Mouse (Mus musculus): ENCODE measurements at regions not wholly inside any gene's neighbourhood (a gene's known extent, or its start where the extent isn't known, plus 50 kb on each side); places are given as distances from the start of the nearest gene placed in this dataset.
"Not testable (repeated sequence)": the region's sequence is repeated elsewhere in the genome, so short reads cannot be mapped to it uniquely, and the experiment has no call there.

DNA sequence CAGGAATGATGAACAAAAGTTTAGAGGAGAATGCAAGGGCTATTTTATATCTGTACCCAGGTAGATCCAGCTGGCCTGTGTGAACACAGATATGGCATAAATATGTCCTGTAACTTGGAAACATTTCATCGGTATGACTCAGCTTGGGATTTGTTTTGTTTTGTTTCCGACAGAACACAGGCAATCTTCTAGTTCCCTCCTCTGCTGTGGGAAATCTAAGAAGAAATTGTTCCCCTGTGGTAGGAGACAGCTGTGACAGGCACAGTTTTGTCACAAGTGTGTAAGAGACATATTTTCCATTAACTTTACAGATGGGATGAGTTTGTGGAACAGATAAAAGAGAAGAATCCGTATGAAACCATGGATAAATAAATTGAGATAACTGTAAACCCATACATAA is 687.0 kb downstream of the Tpm3-rs7 start:
- peak; percentile 20 for DNase-seq

DNA sequence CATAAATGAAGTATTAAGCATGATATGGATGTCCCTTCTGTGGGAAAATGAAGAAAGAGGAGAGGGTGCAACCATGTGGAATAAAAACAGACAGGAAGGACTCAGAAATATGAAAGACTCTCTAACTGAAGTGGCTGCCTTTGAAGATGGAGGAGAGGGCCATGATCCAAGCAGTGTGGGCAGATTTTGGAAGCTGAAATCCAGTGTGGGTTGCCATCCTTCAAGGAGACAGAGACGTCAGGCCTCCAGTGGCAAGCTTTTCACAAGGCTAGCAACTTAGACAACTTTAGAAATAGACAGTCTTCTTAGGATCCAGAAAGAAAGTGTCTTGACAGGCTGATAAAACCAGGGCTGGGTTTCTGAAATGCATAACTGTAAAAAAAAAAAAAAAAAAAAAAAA is 688.0 kb downstream of the Tpm3-rs7 start:
- DNase-seq, result peak; percentile 64

DNA sequence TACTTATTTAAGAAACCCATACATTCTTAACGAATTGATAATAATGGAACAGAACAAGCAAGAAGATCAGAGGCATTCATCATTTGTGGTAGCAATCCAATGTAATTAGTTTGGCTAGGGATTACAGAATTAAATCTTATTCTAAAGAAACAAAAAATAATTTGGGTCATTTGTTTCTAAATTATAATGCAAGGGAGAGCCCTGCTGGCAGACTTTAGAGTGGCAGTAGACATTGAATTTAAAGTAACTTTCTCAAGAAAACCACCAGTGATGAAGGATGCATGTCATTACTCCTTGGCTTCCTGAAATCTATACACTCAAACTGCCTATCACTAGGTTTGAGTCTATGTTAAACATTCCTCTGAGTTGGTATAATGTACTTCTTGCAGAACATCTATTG is 722.7 kb downstream of the Tpm3-rs7 start:
- no peak for DNase-seq

DNA sequence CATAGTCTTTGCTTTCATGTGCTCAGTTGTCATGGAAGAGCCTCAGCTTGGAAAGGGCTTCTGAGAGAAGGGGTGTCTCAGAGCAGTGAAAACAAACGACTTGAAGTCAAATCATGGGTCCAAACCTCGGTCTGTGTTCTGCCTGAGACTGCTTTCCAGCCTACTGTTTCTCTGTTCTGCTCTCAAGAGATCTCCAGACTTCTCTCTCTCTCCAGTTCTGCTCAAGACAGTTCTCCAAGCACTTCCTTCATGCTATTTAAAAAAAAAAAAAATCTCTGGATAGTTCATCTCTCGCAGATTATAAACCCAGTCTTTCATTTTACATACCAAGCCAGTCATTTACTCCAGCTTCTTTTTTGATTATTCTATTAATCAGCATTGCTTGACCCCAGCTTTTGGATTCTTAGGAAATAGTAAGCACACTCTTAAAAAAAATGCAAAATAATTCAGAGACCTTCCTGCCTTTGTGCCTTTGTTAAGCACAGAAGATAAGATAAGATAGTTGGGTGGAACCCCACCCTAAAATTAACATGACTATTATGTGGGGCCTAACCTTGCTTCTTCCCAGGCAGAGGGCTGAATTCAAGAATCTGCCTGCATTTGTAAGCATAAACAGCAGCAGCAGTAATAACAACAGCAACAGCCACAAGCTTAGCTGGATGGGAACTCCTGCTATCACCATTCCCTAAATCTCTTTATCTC is 724.4 kb downstream of the Tpm3-rs7 start:
- DNase-seq, result no peak

DNA sequence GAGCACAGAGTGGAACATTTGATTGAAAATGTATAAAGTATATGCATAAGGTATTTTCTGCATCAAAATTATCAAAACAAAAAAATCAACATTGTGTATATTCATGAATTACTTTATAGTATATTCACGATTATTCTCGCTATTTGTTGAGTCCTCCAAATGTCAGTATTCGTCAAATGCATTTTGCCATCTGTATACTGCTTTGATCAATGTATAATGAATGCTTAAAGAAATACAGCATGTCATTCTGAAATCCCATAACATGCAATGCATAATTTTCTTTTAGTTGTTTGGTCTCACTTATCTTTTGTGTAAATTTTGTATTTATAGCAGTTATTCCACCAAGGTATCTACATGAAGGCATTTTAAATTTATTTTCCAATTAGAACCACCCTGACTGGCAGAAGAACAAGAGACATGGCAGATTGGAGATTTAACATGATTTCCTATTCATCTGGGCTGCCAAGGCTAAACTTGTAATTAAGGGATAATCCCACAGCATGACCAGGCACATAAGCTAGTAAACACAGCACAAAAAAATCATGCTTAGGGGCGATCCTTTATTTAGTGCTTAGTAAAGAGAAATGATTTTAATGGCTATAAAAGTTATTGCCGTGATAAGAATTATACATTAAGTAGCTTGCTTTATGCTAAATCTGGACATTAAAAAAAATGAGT is 739.3 kb downstream of the Tpm3-rs7 start:
- no peak for DNase-seq

DNA sequence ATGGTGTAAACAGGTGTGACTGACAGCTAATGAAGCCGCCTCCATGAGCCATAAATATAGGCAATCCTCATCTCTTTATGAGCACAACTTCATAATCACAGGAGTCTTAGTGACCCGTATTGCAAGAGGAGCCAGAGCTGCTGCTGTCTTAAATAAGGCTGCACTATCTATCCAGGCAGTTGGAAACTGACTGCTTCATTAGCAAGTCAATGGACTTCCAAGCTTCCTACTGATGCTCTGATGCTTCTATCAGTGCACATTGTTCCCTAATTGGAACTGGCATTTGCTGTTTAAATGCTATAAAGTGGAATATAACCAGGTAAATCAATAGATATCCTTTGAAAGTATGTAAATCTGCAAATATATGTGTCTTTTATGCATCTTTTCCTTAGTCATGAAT is 746.9 kb downstream of the Tpm3-rs7 start:
- no peak for DNase-seq

DNA sequence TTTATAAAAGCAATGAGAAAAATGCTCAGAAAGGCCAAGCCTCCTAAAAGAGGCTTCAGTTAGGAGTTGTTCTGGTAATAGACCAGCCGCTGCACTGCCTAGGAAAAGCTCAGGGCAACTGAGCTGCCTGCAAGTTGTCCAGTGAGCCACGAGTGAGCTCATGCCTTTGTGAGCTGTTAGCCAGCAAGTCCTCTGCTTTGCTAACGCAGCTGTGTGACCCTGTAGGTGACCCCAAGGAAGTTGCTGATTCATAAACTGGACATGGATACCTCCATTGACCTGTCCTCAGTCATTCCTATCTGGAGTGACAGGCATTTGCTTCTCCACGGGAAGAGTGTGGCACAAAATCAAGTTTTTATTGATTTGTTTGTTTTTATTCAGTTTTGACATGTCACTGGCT is 748.2 kb downstream of the Tpm3-rs7 start:
- no peak for DNase-seq

DNA sequence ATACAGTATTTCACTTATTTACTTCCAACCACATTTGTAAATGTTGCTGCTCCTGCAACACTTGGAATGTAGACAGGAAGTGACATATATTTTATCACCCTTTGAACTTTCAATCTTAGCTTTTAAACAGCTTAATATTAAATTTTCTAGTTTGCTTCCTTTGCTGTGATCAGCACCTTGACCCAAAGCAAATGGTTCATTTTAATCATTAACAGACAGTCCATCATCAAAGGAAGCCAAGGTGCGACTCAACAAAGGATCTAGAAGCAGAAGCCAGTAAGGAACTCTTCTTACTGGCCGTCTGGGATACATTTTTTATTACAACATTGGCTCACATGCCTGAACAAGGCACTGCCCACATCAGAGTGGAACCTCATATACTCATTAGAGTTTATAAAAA is 758.8 kb downstream of the Tpm3-rs7 start:
- no peak for DNase-seq

DNA sequence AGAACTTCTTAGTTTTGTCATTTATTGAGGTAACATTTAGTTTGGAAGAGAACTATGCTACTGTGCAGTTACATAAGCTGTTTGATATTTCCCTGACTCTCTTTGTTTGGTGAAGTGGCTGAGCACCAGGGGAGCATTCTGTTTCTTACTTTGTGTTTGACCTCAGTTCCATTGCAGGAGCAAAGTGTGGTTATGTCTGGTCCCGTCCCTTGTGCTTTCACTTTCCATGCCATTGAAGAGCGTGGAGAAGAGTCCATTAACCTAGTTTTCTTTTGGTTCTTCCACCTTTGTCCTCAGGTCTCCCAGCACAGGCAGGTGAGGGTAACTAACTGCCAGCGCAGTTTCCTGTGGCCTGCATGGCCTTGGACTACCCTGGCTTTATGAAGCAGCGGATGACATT is 759.6 kb downstream of the Tpm3-rs7 start:
- DNase-seq, result no peak

DNA sequence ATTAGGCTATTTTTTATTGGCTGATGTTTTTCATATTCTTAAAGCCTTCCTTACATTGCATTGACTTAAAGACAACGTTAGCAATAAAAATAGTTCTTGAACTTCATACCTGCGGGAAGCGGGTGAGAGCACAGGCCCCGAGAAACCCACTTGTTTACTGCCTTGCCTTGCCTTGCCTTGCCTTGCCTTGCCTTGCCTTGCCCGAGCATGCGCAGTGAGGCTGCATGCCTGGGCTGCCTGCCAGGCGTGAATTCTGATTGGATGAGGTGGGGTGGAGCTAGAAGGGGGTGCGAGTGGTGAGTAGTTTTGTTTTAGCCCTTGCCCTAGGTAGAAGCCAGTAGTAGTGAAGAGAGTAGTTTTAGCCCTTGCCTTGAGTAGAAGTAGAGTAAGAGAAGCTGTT is 792.4 kb downstream of the Tpm3-rs7 start:
- no peak for DNase-seq

DNA sequence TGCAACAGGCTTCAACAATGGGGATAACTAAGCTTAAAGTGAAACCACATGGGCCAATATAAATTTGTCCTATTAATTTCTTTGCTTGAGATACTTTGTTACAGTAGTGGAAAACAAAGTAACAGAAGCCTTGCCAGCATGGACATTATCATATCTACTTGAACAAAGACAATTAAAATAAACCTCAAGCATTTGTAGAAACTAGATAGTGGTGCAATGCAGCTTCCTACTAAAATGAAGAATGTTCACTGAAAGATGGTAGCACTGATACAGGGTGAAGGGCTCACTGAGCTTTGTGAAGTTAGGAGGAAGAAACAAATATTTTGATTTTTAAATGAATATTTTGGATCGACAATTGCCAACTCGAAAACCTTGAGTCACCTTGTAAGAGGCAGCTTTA is 814.1 kb downstream of the Tpm3-rs7 start:
- no peak for DNase-seq

DNA sequence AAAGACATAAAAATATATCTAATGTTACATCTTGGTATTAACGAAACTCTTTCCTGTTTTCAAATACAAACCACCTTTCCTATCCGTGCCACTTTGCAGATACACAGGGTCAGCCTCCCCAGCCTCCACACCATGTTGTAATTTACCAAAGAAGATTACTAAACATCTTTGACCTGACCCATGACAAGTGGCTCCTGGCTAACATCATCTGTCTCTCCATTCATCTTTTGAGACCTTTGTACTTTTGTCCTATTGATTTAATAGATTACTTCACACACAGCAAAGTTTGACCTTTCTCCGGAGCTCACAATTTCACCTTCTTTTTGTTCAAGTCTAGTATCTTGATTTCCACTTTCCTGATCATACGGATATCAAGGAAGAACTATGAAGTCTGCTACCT is 851.6 kb downstream of the Tpm3-rs7 start:
- DNase-seq, result no peak

DNA sequence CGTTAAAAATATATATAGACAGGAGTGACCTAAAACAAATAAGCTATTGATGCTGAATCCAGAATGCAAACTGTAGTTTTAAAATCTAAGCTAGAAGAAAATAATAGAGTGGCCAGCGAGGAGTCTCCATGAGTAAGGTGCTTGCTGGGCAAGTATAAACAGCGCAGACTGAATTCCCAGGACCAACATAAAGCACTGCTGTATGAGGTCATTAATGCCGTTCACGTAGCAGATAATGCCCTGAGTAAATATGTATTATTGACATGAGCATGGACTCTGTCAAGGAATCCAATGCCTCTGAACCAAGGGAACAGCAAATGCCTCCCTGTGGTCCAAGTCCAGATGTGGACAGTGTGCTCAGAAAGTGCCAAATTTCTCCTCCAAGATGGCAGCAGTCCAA is 876.4 kb upstream of the Gpc5 start:
- DNase-seq, result no peak

DNA sequence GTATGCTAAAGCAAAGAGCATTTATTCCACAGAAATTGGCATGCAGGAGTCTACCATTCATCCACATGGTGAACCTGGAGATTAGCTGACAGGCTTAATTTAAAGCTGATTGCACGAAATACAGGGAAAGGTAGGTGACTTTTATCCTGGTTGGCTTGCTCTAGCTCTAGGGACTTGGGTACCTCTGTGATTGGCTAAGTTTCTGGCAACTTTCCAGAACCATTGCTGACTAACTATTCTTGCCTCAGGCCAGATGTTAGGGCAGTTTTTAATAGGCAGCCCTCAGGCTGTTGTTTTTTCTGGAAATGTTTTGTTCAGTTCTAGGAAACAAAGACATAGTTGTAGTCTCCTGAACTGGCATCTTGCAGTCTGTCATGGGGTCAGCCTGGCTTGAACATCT is 871.1 kb upstream of the Gpc5 start:
- no peak for DNase-seq

DNA sequence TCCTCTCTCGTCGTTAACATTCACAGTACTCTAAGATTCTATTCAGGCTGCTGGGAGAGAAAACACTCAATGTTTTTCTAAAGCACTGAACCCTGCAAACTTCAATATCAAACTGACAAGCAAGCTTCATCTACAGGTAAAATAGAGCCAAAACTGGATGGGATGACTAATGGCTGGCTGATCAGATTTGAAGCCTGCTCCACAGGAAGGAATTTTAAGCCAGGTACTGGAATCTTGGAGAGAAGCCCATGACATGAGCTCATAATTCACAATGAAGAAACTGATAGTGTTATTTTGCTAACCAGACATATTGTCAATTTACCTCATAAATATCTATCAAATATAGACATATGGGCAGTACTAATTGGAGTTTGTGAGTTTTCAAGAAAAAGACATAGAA is 861.3 kb upstream of the Gpc5 start:
- no peak for DNase-seq

DNA sequence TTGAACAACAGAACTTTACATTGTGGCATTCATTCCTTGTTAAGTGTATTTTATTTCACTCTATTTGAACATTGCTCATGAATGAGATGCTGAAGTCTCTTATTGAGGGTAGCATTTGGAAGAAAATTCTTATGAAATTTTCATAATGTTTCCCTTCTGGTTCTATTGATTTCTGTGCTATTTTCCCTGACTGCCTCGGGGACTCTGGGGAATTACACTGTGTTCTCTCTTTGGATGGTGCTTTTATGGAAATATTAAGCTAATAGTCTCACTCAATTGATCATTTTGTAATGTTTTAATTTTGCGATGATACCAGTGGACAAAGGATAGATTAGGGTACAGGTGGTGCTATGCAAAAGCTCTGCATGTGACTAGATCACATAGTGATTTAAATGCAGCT is 837.0 kb upstream of the Gpc5 start:
- DNase-seq, result no peak

DNA sequence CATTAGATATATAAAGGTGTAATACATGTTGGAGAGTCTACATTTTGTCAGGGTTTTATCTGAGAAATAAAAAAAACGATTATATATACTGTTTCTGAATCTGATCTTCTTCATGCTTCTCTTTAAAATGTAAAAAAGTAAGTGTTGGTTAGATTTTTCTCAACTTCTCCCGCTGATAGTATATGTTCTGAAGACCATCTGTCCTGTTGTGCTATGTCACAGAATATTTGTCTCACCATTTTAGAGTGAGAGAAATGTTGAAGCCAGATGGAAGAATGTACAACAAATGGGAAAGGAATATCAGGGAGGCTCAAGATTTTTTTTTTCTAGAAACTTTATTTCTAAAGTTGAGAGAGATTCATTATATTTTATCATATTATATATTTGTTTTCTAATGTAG is 830.4 kb upstream of the Gpc5 start:
- DNase-seq, result no peak

DNA sequence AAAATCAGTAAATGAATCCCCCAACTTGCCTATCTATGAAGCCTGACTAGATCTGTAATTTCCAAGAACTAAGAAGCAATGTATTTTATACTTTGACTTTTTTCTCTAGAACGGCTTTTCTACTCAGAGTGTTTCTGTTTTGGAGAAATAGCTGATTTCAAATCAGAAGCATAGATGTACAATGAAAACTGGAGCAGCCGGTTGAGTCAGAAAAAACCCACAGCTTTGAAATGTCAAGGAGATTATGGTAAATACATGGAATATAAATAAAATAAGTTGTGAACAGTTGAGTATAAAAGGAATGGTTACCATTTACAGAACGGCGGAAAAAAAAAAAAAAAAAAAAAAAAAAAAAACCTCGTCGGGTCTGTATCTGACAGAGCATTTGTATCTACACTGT is 791.4 kb upstream of the Gpc5 start:
- no peak for DNase-seq

DNA sequence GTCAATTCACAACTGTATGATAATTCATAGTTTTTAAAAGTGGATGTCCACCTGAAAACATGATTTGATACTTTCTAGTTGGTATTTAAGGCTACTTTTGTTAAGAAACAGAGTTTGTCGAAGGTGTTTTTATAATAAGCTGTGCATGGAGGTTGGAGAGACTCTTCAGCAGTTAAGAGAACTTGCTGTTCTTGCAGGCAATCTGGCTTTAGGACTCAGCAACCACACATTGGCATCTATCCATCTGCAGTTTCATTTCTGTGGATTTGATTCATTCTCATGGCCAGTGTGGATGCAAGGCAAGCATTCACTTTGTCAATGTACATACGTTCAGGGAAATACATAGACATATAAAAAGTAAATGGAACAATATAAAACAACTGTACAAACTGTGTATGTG is 784.5 kb upstream of the Gpc5 start:
- peak; percentile 38 for DNase-seq

DNA sequence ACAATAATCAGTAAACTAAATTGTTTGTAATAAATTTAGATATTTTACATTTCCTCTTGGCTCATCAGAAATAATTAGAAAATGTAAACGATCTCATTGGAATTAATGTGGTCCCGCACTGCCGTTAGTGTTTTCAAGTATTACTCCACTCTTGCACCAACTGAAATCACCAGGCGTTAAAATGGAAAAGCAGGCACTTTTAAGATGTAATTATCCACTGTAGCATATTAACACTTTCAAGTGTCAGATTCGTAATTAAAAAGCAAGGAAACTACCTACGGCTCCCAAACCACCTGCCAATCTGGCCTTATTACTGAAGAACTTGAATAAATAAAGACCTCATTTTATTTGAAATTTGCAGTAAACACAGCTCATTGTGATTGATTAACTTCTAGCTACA is 759.4 kb upstream of the Gpc5 start:
- DNase-seq, result no peak

DNA sequence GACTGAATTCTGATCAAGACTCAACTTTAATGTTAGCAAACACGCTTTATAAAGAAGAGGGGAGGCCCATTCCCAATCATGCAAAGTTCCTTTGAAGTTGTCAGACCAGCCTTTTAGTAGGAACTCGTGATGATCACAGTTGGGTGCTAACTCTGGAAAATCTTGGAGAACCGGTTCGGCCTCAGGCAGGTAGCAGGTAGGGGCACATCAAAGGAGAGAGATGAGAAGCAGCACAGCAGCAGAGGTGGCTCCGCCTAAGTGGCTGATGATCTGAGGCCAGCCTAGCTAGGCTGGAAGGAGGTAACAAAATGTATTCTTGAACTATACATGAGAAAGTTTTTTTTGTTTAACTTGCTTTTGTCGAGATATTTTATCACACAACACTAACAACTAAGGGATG is 742.7 kb upstream of the Gpc5 start:
- DNase-seq, result no peak

DNA sequence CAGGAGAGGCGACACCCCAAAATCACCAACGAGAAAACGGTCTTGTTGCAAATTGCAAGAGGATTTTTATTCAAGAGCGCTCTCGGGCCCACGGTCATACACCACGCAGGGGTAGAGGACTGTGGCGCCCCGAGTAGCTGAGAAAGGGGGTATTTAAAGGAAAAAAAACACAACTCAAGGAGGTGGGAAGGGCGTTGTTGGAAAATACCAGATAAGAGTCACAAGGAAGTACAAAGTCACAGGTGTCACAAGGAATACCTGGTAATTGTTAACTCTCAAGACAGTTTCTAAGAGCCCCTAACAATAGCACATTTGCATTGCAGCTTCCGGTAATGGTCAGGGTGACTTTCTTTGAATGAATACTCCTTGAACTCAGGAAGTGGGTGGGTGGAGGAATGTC is 742.2 kb upstream of the Gpc5 start:
- not testable (repeated sequence) for DNase-seq

DNA sequence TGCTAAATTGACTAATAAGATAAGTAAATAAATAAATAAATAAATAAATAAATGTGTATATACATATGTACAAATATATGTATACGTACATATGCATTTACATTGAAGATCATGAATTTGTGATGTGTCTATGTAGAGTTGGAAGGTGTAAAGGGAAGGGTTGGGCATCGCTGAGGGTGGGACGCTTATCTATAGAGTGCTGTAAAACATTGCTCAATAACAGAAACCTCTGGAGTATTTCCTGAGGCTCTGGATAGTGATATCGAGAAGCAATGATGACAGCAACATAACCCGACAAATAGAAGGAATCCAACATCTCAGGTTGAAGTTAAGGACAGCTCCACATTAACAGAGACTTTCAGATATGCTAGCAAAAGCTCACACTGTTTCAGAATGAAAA is 739.7 kb upstream of the Gpc5 start:
- DNase-seq, result no peak

DNA sequence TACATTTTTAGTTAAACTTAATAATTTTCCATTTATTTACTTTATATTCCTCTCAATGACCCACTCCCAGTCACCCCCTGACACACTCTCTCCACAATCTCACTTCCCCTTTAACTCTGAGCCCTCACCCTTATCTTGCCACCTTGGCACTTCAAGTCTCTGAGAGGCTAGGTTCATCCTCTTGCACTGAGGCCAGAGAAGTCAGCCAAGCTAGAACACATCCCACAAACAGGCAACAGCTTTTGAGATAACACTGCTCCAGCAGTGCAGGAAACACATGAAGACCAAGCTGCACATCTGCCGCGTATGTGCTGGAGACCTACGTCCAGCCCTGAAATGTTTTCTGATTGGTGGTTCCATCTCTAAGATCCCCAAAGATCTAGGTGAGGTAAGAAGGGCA is 717.2 kb upstream of the Gpc5 start:
- DNase-seq, result no peak

Data from right cerebral cortex, adult 18-20 months (tissue).